In genomic region chr8:56294886-56295555, GRCm38 (mm10) we compare ENCODE assay signal across 8 mouse cellular contexts. TPM values are rescaled to one million over a fixed set of nuclear protein-coding genes. Genes with fewer than 3 reads are reported as not detected.
DNase-seq lines count a peak whose midpoint lies in the region; ATAC-seq and TF ChIP-seq lines count a peak whose summit lies in the region.

No protein-coding gene starts in this region.

- no peak for ATAC-seq in heart, embryonic 13.5 days (ENCODE audit: extremely low read depth, insufficient number of reproducible peaks, low FRiP score, low TSS enrichment)
- no peak for ATAC-seq in heart, embryonic 16.5 days (replicated peaks; ENCODE audit: extremely low read depth, insufficient read depth, low FRiP score)
- ATAC-seq in megakaryocyte progenitor cell, adult 5-6 weeks (replicated peaks; ENCODE audit: poor library complexity) = no peak

- peak overlapping the region; percentile 86 for H3K4me2 ChIP-seq in heart, embryonic 13.5 days
- peak overlapping the region; percentile 76 for H3K4me2 ChIP-seq in heart, embryonic 16.5 days (ENCODE audit: low read depth, low read length)

- H3K36me3 ChIP-seq in heart, embryonic 13.5 days = no peaks in the 10 kb centered on the region
- H3K36me3 ChIP-seq in heart, embryonic 16.5 days (ENCODE audit: control insufficient read depth, insufficient read depth) = no peaks in the 10 kb centered on the region
- no peaks in the 10 kb centered on the region for H3K36me3 ChIP-seq in macrophage (ENCODE audit: inconsistent target)

- H3K4me1 ChIP-seq in heart, embryonic 13.5 days = peaks cover 9% of the 10 kb centered on the region; the same call in 1 of the 2 replicates
- H3K4me1 ChIP-seq in bone marrow macrophage, adult 2 months (ENCODE audit: control insufficient read depth, insufficient read depth, low read length) = peaks cover 30% of the 10 kb centered on the region
- peaks cover 5% of the 10 kb centered on the region; the same call in 1 of the 2 replicates for H3K4me1 ChIP-seq in heart, embryonic 16.5 days (ENCODE audit: control insufficient read depth, insufficient read depth, low read length)

- no peak for TF ChIP-seq CTCF in bone marrow macrophage, adult 2 months (IDR thresholded peaks at IDR 0.05; ENCODE audit: low read depth, low read length)

- TF ChIP-seq POLR2A in bone marrow macrophage, adult 2 months (IDR thresholded peaks at IDR 0.05; ENCODE audit: borderline replicate concordance, low read depth, low read length) = no peak

- no peak for DNase-seq in heart, postnatal 14 days
- no peak for DNase-seq in gastrocnemius, postnatal 4 days (ENCODE audit: low spot score in 2 of 2)
- DNase-seq in B cell, adult 2 months = no peak

- intact Hi-C loops in heart, postnatal 14 days (cut with DNase I) = no loop called here

- peak overlapping the region; percentile 79 for H3K9ac ChIP-seq in heart, embryonic 13.5 days
- H3K9ac ChIP-seq in heart, embryonic 16.5 days (ENCODE audit: low read length) = peak overlapping the region; percentile 69

- 24% methylated on average over 14 of the region's 14 CpGs for WGBS in heart, embryonic 13.5 days
- WGBS in heart, embryonic 16.5 days = 24% methylated on average over 14 of the region's 14 CpGs
- 38% methylated on average over 14 of the region's 14 CpGs for WGBS in macrophage (ENCODE audit: missing documents)

- H3K79me2 ChIP-seq in macrophage (ENCODE audit: inconsistent target) = no peaks in the 10 kb centered on the region

- H3K9me3 ChIP-seq in heart, embryonic 13.5 days = no peaks in the 10 kb centered on the region
- no peaks in the 10 kb centered on the region for H3K9me3 ChIP-seq in heart, embryonic 16.5 days (replicated peaks; ENCODE audit: control insufficient read depth, low read length)

- peak overlapping the region; percentile 63 for H3K4me3 ChIP-seq in heart, embryonic 13.5 days
- peak overlapping the region; percentile 71 for H3K4me3 ChIP-seq in bone marrow macrophage, adult 2 months (ENCODE audit: insufficient read depth, low read length)
- peak overlapping the region; percentile 58 for H3K4me3 ChIP-seq in heart, embryonic 16.5 days (ENCODE audit: low read length)
- peak overlapping the region; percentile 12; the same call in 1 of the 2 replicates for H3K4me3 ChIP-seq in macrophage (ENCODE audit: inconsistent target)

- H3K27ac ChIP-seq in heart, embryonic 13.5 days (replicated peaks) = no peak overlapping the region
- peak overlapping the region; percentile 82 for H3K27ac ChIP-seq in bone marrow macrophage, adult 2 months (ENCODE audit: insufficient read depth, low read depth, low read length)
- H3K27ac ChIP-seq in heart, embryonic 16.5 days (ENCODE audit: low read length) = peak overlapping the region; percentile 6; the same call in 1 of the 2 replicates
- no peak overlapping the region for H3K27ac ChIP-seq in macrophage

- peaks cover 12% of the 10 kb centered on the region; the same call in 1 of the 2 replicates for H3K27me3 ChIP-seq in heart, embryonic 13.5 days (replicated peaks)
- peaks cover 3% of the 10 kb centered on the region; the same call in 1 of the 2 replicates for H3K27me3 ChIP-seq in heart, embryonic 16.5 days (ENCODE audit: control insufficient read depth, insufficient read depth, low read length)

RNA-seq across cellular contexts. Expression of gene Hpgd, which starts 0.6 kb away (rescaled TPM):
- polyA plus RNA-seq in heart, embryonic 13.5 days (2015; fragmentation: Nextera tagmentation; extraction: Ambion mirVana) = 14.5 and 17.5 TPM in 2 replicates
- 1 to 10 TPM; 5.9 to 7.7 TPM for total RNA-seq in heart, postnatal 14 days (2021)
- 457 and 471 TPM in 2 replicates for polyA plus RNA-seq in bone marrow macrophage, adult 2 months (2012; ENCODE audit: insufficient read depth, insufficient read length, missing spikeins)
- 20.1 and 36.7 TPM in 2 replicates for polyA plus RNA-seq in heart, embryonic 16.5 days (2015; fragmentation: Nextera tagmentation; extraction: Ambion mirVana)
- 1 to 10 TPM in 1 of 26 experiments, not detected in 25; 6.2 TPM for total RNA-seq in macrophage (2018; cell fraction: chromatin; rRNA removed)
- 1 to 10 TPM in 8 of 26 experiments, under 1 TPM in 5, not detected in 13; 0.48 to 1.8 (median 1.1) TPM for total RNA-seq in macrophage (2018; cell fraction: cytosol; rRNA removed)
- under 1 TPM in 6 of 26 experiments, not detected in 20; 0.39 to 0.86 (median 0.66) TPM for total RNA-seq in macrophage (2018; cell fraction: nucleus; rRNA removed)
- polyA plus RNA-seq in macrophage (2018) = 1.3 to 9.5 TPM (median 2.9 TPM) in 3 replicates
- total RNA-seq in gastrocnemius, postnatal 4 days (2021) = 1 to 10 TPM; 5.7 to 6.7 TPM
- 0.59 and 1.5 TPM in 2 replicates for total RNA-seq in megakaryocyte progenitor cell, adult 5-6 weeks (2015)
- total RNA-seq in megakaryocyte progenitor cell, adult 5-6 weeks (2017) = 1.2 and 1.8 TPM in 2 replicates

Comparison
In these comparisons a context has a peak if more than half of its experiments do, and no peak if none do; other contexts are left out.
1. H3K27ac ChIP-seq: peak in bone marrow macrophage, adult 2 months (single experiment) and heart, embryonic 16.5 days (single experiment); none in heart, embryonic 13.5 days (single experiment) and macrophage (single experiment).
2. H3K4me3 ChIP-seq: peak in every context shown above with its lines; median percentile 71 in bone marrow macrophage, adult 2 months; 63 in heart, embryonic 13.5 days; 58 in heart, embryonic 16.5 days; 12 in macrophage.
3. RNA of gene Hpgd, which starts 0.6 kb away (polyA plus RNA-seq): 457 to 471 TPM in bone marrow macrophage, adult 2 months; 20.1 to 36.7 TPM in heart, embryonic 16.5 days, 14.5 to 17.5 TPM in heart, embryonic 13.5 days and 1.3 to 9.5 TPM in macrophage; every median in the first group is over 10 times any median in the second.